Mouse (Mus musculus): ENCODE data around the gene Gsdma3.

DNA sequence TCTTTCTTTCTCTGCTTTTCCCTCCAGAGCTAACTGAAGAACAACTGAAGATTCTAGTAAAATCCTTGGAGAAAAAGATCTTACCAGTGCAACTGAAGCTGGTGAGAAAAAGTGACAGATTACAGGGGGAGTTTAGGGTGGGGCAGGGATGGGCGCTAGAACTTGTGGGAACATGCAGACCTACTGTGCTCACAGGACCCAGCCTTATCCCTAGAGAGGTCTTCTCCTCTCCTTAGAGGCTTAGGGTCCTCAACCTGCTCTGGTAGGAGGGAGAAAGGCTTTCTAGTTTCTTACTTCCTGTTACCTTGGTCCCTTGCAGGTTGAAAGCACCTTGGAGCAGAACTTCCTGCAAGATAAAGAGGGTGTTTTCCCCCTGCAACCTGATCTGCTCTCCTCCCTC is 11.3 kb downstream of the Gsdma3 start:
- TF ChIP-seq CTCF (IDR thresholded peaks at IDR 0.05; ENCODE audit: borderline replicate concordance, control insufficient read depth, extremely low read depth, insufficient read depth, low read length, poor library complexity), result no peak
- no peak for TF ChIP-seq POLR2A (IDR thresholded peaks at IDR 0.05; ENCODE audit: control insufficient read depth, extremely low read depth, insufficient read depth, low read length, poor library complexity)
